Mouse (Mus musculus) heart, postnatal 0 days (tissue): ENCODE measurements around the gene Hsd17b14. TPM values are rescaled to one million over a fixed set of nuclear protein-coding genes. Genes with fewer than 3 reads are reported as not detected.

Experiments used
- ATAC-seq: fragments of 200-750 bp; cut with Nextera tagmentation; 2 replicates; pipeline ENCODE4 v1.8.0; 2017; ENCODE audit warnings: low read depth, moderate number of reproducible peaks, moderate library complexity; ENCODE audit not compliant: insufficient read depth
- DNase-seq: peaks from one replicate; pipeline ENCODE4 v3.0.0-alpha.2; 2016; ENCODE audit warnings: low spot score
- H3K27ac ChIP-seq: fragments of 300-500 bp; sonication (generic); 2 replicates; pipeline ENCODE4 v1.5.1; 2014; ENCODE audit warnings: low read depth, mild to moderate bottlenecking
- H3K27me3 ChIP-seq: fragments of 300-500 bp; sonication (generic); 2 replicates; pipeline ENCODE4 v1.6.1; 2014; ENCODE audit warnings: low read length, mixed read lengths; ENCODE audit not compliant: control insufficient read depth, insufficient read depth
- H3K36me3 ChIP-seq: fragments of 300-500 bp; sonication (generic); replicated peaks from 2 replicates; pipeline ENCODE4 v1.6.1; 2014; ENCODE audit warnings: low read length, mixed read lengths; ENCODE audit not compliant: control insufficient read depth, insufficient read depth
- H3K4me1 ChIP-seq: fragments of 300-500 bp; sonication (generic); 2 replicates; pipeline ENCODE4 v1.6.1; 2014; ENCODE audit warnings: antibody characterized with exemption; ENCODE audit not compliant: control insufficient read depth, insufficient read depth
- H3K4me2 ChIP-seq: fragments of 300-500 bp; sonication (generic); 2 replicates; pipeline ENCODE4 v1.6.1; 2014; ENCODE audit warnings: low read depth, mild to moderate bottlenecking, low read length, moderate library complexity
- H3K4me3 ChIP-seq: fragments of 300-500 bp; sonication (generic); 2 replicates; pipeline ENCODE4 v1.5.1; 2014; ENCODE audit warnings: low read depth, low read length
- H3K9ac ChIP-seq: fragments of 300-500 bp; sonication (generic); replicated peaks from 2 replicates; pipeline ENCODE4 v1.6.1; 2014; ENCODE audit warnings: low read depth, low read length, mixed read lengths
- H3K9me3 ChIP-seq: fragments of 300-500 bp; sonication (generic); replicated peaks from 2 replicates; pipeline ENCODE4 v1.6.1; 2016; ENCODE audit warnings: low read length; ENCODE audit not compliant: control insufficient read depth
- CTCF ChIP-seq: IDR thresholded peaks from 2 replicates; pipeline ENCODE4 v1.5.1; 2016; ENCODE audit warnings: antibody characterized with exemption, control low read depth, low read depth
- EP300 ChIP-seq: IDR thresholded peaks from 2 replicates; pipeline ENCODE4 v1.6.1; 2016; ENCODE audit warnings: antibody characterized with exemption, low read depth
- WGBS: fragments of 180-500 bp; shearing (Covaris S2); extraction: QIAGEN DNeasy Blood & Tissue Kit; methylation state at CpG from one replicate; pipeline ENCODE4 v1.1.7; 2014; 5-methylcytosine and 5-hydroxymethylcytosine counted together
- polyA plus RNA-seq: library from polyadenylated mRNA; unstranded; fragments of >200 nt; fragmentation: Nextera tagmentation; extraction: Ambion mirVana; gene quantifications from 2 replicates; pipeline ENCODE4 v1.2.1, GENCODE M21; 2015
- total RNA-seq: library from RNA; depleted of rRNA; stranded (reverse); fragments of >200 nt; gene quantifications from 2 replicates; pipeline ENCODE4 v1.2.3, GENCODE M21; 2014; ENCODE audit warnings: low replicate concordance

Hsd17b14 gene
- total and polyA plus RNA-seq, 2 experiments from 2014 or later: 0.11 TPM; not detected in 1

- peak overlapping the region; percentile 28; the same call in 1 of the 2 replicates for H3K9ac ChIP-seq
- WGBS: 67% methylated on average over 10 of the region's 10 CpGs
- peak; percentile 1; the same call in 1 of the 2 replicates for ATAC-seq
Observed at GRCm38 (mm10) chr7:45568601-45569473, 14.1 kb downstream of the Hsd17b14 start.

GRCm38 (mm10) chr7:45570103-45570741 is 15.5 kb downstream of the Hsd17b14 start, which contains the start of gene Bcat2:
Gene Bcat2 (plus strand): TSS chr7:45570153.
- ATAC-seq (peak; percentile 59), DNase-seq (peak; percentile 75)
- Histone ChIP-seq H3K36me3 (no peaks in the 10 kb centered on the region), H3K9me3 (no peaks in the 10 kb centered on the region), H3K27ac (peak within 1 kb of the TSS; percentile 97), H3K27me3 (no peaks in the 10 kb centered on the region), H3K9ac (peak within 1 kb of the TSS; percentile 87), H3K4me2 (peak within 1 kb of the TSS; percentile 79), H3K4me1 (peaks cover 34% of the 10 kb centered on the region), H3K4me3 (peak within 1 kb of the TSS; percentile 79)
- WGBS: under 1% methylated on average over 42 of the region's 42 CpGs
- TF ChIP-seq EP300 (peak; percentile 90), CTCF (no peak)

More at GRCm38 (mm10) chr7:45568601-45569473, 14.1 kb downstream of the Hsd17b14 start:
- no peak for DNase-seq
- Histone ChIP-seq H3K4me2 (peak overlapping the region; percentile 65), H3K27ac (peak overlapping the region; percentile 97), H3K36me3 (no peaks in the 10 kb centered on the region), H3K27me3 (no peaks in the 10 kb centered on the region), H3K4me1 (peaks cover 27% of the 10 kb centered on the region), H3K9me3 (no peaks in the 10 kb centered on the region), H3K4me3 (peak overlapping the region; percentile 41)
- TF ChIP-seq EP300 (no peak), CTCF (no peak)

GRCm38 (mm10) chr7:45571966-45572365 is 17.3 kb downstream of the Hsd17b14 start:
- ATAC-seq (no peak), DNase-seq (no peak)
- WGBS: 50% methylated on average over 1 of the region's 1 CpGs
- Histone ChIP-seq H3K36me3 (peaks cover 13% of the 10 kb centered on the region), H3K4me1 (peaks cover 34% of the 10 kb centered on the region), H3K4me2 (no peak overlapping the region), H3K27ac (no peak overlapping the region), H3K9ac (no peak overlapping the region), H3K9me3 (no peaks in the 10 kb centered on the region), H3K4me3 (no peak overlapping the region), H3K27me3 (no peaks in the 10 kb centered on the region)
- TF ChIP-seq EP300 (no peak), CTCF (no peak)

- Histone ChIP-seq H3K4me3 (no peak overlapping the region), H3K36me3 (peaks cover 19% of the 10 kb centered on the region), H3K27me3 (no peaks in the 10 kb centered on the region), H3K9ac (no peak overlapping the region), H3K4me2 (no peak overlapping the region; the same call in 1 of the 2 replicates), H3K9me3 (no peaks in the 10 kb centered on the region), H3K27ac (peak overlapping the region; percentile 56), H3K4me1 (peaks cover 20% of the 10 kb centered on the region)
- WGBS: 65% methylated on average over 8 of the region's 8 CpGs
- TF ChIP-seq EP300: no peak
- no peak for TF ChIP-seq CTCF
- no peak for DNase-seq
- no peak for ATAC-seq
Observed at GRCm38 (mm10) chr7:45573954-45574353, 19.3 kb downstream of the Hsd17b14 start.

- Histone ChIP-seq H3K4me2 (peak overlapping the region; percentile 3; the same call in 1 of the 2 replicates), H3K4me1 (peaks cover 20% of the 10 kb centered on the region), H3K9ac (no peak overlapping the region), H3K27me3 (no peaks in the 10 kb centered on the region), H3K36me3 (peaks cover 21% of the 10 kb centered on the region), H3K27ac (peak overlapping the region; percentile 56), H3K4me3 (no peak overlapping the region), H3K9me3 (no peaks in the 10 kb centered on the region)
- TF ChIP-seq EP300 (no peak), CTCF (no peak)
- DNase-seq (no peak), ATAC-seq (peak; percentile 49; the same call in 1 of the 2 replicates)
- WGBS: 70% methylated on average over 15 of the region's 15 CpGs
Observed at GRCm38 (mm10) chr7:45574472-45575379, 20.0 kb downstream of the Hsd17b14 start.
